Mouse (Mus musculus): ENCODE data around the gene Polg.
A peak's percentile ranks its signal among the peaks of the same experiment; 100 is the strongest.

Polg gene

DNA sequence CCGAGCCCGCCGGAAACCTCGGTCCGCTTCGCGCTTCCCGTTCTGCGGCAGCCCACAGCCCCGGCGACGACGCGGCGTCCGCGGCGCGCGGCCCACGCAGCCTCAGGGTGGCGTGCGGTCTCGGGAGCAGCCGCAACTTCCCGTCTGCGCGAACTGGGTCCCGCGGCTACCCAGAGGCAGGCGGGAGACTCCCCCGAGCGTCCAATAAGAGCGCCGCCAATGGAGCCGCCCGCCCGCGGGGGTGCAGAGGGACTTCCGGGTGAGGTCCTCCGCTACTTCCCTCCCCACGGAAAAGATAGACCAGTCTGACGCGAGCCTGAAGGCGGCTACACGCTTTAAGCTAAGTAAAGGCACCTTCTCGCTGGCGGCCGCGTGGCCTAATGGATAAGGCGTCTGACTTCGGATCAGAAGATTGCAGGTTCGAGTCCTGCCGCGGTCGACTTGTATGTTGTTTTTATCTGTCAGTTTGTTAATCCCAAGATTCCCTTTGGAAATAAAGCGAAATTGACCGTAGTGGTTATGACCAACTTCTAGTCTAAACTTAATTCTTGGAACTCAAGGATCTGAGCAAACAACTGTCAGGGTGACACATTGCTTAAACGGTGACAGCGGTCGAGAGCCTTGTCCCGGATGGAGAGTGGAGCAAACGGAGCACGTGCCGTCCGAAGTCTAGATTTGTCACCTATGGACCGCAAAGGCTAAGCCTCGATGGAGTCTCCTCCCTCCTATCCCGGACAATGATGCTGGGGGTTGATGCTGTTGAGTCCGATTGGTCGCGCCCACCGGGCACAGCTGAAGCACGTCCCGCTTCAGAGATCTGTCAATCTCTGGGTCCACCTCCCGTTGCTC, at the start of gene Polg:
Gene Polg, minus strand, starts transcription at position 310 of the 849 bp plus-strand sequence.
- peak; percentile 98 to 100 for DNase-seq

GRCm38 (mm10) chr7:79515861-79516260, 49.7 kb upstream of the Polg start:
- DNase-seq, result no peak

DNA sequence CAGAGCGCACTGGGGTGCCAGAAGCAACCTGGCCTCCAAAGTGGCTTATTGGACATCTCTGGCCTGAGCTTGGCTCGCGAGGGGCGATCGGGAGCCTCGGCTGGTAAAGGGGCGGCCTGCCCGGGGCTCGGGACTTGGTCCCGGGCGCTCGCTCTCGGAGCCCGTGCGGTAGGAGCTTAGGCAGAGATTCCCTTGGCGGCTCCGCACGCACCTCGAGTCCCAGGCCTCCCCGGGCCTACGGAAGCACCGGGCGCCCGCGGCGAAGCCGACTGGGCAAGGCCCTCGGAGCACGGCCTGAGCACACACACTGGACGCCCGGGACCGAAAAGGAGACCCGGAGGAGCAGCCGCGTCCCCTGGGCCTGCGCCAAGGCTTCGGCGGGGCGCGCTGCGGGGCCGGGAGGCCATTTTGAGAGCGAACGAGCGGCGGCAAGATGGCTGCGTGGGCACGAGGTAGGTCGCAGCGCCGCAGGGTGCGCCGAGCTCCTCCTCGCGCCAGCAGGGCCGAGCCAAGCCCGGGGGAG, 49.1 kb upstream of the Polg start:
- DNase-seq, result no peak

DNA sequence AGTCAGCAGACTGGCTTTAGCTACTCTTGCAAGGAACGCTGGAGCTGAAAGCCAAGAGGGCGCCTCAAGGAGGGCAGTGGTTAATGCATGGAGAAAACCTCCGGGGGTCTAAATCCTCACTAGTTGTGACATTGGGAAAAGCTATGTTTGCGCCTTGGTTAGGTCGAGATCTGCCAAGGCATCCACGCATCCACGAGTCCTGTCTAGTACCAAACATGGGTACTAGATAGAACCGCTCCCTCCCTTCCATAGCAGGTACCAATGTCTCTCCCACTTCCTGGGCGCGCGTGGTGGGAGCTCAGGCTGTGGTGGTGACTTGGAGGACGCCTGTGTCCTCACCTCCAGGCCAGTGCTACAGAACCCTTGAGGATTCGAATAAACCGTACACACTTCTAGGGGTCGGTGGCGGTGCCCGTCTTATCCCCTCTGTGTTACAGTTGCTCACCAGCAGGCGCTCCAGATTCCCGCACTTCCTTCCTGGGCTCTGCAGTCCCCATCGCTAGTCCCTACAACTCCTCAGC, 48.3 kb upstream of the Polg start:
- no peak for DNase-seq

GRCm38 (mm10) chr7:79513466-79513865, 47.3 kb upstream of the Polg start:
- DNase-seq, result no peak

- no peak for DNase-seq
Measured at GRCm38 (mm10) chr7:79512496-79512895, 46.3 kb upstream of the Polg start.

DNA sequence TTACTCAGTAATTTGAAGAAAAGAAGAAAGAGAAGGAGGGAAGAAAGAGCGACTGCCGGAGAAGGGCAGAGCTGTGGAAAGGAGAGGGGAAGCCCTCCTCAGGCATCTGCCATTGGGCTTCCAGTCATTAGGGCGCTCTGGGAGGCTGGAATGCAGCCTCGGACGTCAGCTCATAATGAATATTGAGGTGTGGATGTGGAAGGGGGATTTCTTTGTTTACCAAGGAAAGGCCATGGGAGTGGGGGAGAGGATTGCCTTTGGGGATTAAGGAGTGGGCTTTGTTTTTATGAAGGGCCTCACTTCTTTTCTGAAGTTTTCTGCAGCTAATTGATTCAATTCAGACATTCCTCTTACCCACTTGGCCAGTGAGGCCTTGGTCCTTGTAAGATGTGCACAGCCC, 45.5 kb upstream of the Polg start:
- no peak for DNase-seq

DNA sequence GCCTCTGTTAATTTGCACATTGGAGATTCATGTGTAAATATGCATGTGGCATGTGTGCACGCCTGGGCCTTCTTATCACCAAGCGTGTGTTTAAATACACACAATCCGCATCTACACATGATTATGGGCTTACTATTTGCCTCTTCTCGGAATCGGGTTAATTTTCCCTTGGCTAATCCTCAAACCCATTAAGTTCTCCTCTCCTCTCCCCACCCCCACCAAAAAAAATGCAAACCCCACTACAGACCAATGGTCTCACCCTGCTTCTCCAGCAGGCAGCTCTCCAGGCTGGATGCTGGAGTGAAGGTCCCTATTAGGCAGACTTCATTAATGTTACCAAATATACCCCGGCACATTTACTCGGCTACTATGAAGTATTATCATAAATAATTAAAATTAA, 45.0 kb upstream of the Polg start:
- DNase-seq, result no peak

- no peak for DNase-seq
Measured at GRCm38 (mm10) chr7:79510686-79511085, 44.5 kb upstream of the Polg start.

DNA sequence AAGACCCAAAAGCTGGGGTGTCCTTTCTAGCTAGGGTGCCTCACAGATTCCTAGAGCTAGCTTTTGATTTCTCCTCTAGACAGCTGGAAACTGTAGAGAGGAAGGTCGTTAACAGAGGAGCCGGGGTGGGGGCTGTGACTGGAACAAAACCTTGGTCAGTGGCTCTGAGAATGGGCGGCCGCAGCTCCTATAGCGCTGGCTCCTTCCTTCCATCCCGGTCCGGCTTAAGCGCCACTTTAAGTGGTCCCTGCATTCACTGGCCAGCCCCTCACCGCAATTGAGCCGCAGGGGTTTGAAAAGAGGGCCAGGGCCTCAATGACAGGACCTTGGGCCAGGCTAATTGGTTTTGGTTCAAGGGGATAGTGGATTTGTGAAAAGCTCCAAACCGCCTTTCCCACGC, 43.5 kb upstream of the Polg start:
- DNase-seq, result no peak

GRCm38 (mm10) chr7:79509235-79509607, 43.1 kb upstream of the Polg start:
- DNase-seq, result no peak

GRCm38 (mm10) chr7:79508280-79509234, 42.4 kb upstream of the Polg start:
- DNase-seq, result no peak

DNA sequence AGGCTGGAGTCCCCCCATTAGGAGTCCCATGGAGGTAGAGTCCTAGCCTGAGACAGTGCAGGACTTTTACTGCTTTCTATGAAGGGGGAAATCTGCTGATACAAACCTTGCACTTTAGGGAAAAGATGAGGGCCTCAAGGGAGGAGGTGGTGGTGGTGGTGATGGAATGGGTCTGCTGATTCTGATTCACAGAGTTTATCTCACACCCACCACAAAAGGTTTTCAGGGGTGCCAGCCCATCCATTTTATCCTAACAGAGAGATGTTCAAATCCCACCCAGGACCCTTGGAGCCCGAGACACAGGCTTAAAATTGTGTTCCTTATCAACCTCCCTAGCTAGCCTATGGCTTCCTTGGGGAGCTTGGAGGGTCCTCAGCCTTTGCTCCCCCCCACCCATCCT, 41.6 kb upstream of the Polg start:
- no peak for DNase-seq

- no peak for DNase-seq
Measured at GRCm38 (mm10) chr7:79507101-79507705, 41.0 kb upstream of the Polg start.

GRCm38 (mm10) chr7:79506531-79507090, 40.4 kb upstream of the Polg start:
- no peak for DNase-seq

GRCm38 (mm10) chr7:79505876-79506530, 39.8 kb upstream of the Polg start:
- no peak for DNase-seq

DNA sequence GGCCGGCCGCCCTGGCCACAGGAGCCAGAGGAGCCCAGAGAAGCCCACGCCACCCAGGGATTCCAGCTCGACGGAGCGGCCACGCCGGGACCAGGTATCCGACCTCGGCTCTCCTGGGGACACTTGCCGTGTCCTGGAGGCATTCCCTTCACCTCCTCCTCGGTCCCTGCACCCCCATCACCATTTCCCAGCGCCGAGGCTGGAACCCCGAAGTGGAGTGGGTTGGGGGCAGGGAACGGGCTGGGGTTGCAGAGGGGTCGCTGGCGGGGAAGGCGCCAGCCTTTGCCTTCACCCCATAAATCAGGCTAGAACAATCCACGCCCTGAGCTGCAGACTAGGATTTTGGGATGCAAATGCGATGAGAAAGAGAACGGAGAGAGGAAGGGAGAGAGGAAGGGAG, 39.2 kb upstream of the Polg start:
- no peak for DNase-seq

DNA sequence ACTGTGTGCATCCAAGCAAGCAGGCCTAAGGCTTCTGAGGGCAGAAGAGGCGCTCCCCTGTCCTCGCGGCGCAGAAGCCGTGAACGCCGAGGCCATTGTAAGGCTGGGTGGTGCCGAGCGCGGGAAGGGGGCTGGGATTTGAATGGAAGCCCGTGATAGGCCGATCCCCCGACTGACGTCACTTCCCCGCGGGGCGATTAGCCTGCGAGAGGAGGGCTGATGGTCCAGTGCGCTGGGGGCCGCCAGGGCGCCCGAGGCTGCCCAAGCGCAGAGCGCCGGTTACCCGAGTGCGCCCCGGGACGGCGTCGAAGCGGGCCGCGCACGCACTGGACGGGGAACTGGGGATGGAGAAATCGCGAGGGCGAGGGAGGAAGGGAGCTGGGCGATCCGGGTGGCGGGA, 38.6 kb upstream of the Polg start:
- DNase-seq, result peak in 1 of 2 experiments; percentile 19

GRCm38 (mm10) chr7:79503656-79504250, 37.6 kb upstream of the Polg start:
- no peak for DNase-seq

DNA sequence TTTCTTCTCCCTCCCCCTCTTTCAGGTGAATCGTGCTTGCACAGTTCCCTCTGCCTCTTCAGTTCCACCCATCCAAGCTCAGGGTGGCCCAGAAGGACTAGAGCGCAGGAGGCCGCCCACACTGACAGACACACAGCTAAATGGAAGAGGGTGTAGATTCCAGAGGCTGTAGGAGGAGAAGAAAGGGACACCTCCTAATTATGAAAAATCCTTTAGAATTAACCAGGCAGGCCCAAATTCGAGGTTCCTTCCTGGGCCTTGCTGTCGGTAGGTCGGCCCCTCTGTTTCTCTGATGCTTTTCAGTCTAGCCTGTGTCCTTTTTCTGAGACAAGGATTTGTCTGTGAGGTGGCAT, 36.9 kb upstream of the Polg start:
- DNase-seq, result no peak
